Mouse (Mus musculus) hindbrain, embryonic 16.5 days (tissue): ENCODE results near the gene Phf11c. TPM values are rescaled to one million over a fixed set of nuclear protein-coding genes. Genes with fewer than 3 reads are reported as not detected.

Experiments used
- ATAC-seq: fragments of 200-750 bp; cut with Nextera tagmentation; 2 replicates; pipeline ENCODE4 v1.8.0; 2017; ENCODE audit warnings: moderate TSS enrichment, moderate library complexity
- H3K27ac ChIP-seq: fragments of 300-500 bp; sonication (generic); 2 replicates; pipeline ENCODE4 v1.5.1; 2014; ENCODE audit warnings: low read depth, mild to moderate bottlenecking, control low read depth, low read length, moderate library complexity
- H3K27me3 ChIP-seq: fragments of 300-500 bp; sonication (generic); replicated peaks from 2 replicates; pipeline ENCODE4 v1.6.1; 2014; ENCODE audit warnings: low read length; ENCODE audit not compliant: control insufficient read depth, insufficient read depth
- H3K36me3 ChIP-seq: fragments of 300-500 bp; sonication (generic); 2 replicates; pipeline ENCODE4 v1.6.1; 2014; ENCODE audit warnings: mild to moderate bottlenecking, low read length, moderate library complexity, mixed read lengths; ENCODE audit not compliant: control insufficient read depth, insufficient read depth
- H3K4me1 ChIP-seq: fragments of 300-500 bp; sonication (generic); 2 replicates; pipeline ENCODE4 v1.6.1; 2014; ENCODE audit warnings: low read depth, low read length; ENCODE audit not compliant: control insufficient read depth, insufficient read depth
- H3K4me2 ChIP-seq: fragments of 300-500 bp; sonication (generic); 2 replicates; pipeline ENCODE4 v1.6.1; 2014; ENCODE audit warnings: mild to moderate bottlenecking, low read length, control low read depth, moderate library complexity
- H3K4me3 ChIP-seq: fragments of 300-500 bp; sonication (generic); 2 replicates; pipeline ENCODE4 v1.5.1; 2014; ENCODE audit warnings: mild to moderate bottlenecking, low read length, control low read depth, moderate library complexity
- H3K9ac ChIP-seq: fragments of 300-500 bp; sonication (generic); 2 replicates; pipeline ENCODE4 v1.6.1; 2014; ENCODE audit warnings: low read depth, mild to moderate bottlenecking, control low read depth, low read length, moderate library complexity
- H3K9me3 ChIP-seq: fragments of 300-500 bp; sonication (generic); 2 replicates; pipeline ENCODE4 v1.6.1; 2014; ENCODE audit warnings: mild to moderate bottlenecking, low read length, moderate library complexity; ENCODE audit not compliant: control insufficient read depth
- WGBS: fragments of 180-500 bp; shearing (Covaris S2); extraction: QIAGEN DNeasy Blood & Tissue Kit; methylation state at CpG from one replicate; pipeline ENCODE4 v1.1.7; 2014; 5-methylcytosine and 5-hydroxymethylcytosine counted together
- polyA plus RNA-seq: library from polyadenylated mRNA; unstranded; fragments of >200 nt; fragmentation: Nextera tagmentation; extraction: Ambion mirVana; gene quantifications from 2 replicates; pipeline ENCODE4 v1.2.1, GENCODE M21; 2015

Gene Phf11c
- polyA plus RNA-seq, result 0.20 and 0.21 TPM in 2 replicates

- H3K4me2 ChIP-seq, result no peak within 1 kb of the TSS
Observed at GRCm38 (mm10) chr14:59395281-59395680, at the start of gene Phf11c. Gene Phf11c, minus strand, starts transcription at chr14:59395381.

GRCm38 (mm10) chr14:59441472-59441805, 46.3 kb upstream of the Phf11c start:
- Histone ChIP-seq H3K36me3 (no peaks in the 10 kb centered on the region), H3K4me3 (peak overlapping the region; percentile 97), H3K9ac (peak overlapping the region; percentile 87), H3K9me3 (no peaks in the 10 kb centered on the region), H3K4me2 (peak overlapping the region; percentile 79), H3K27ac (peak overlapping the region; percentile 84), H3K27me3 (no peaks in the 10 kb centered on the region), H3K4me1 (peaks cover 6% of the 10 kb centered on the region)
- ATAC-seq, result no peak
- WGBS, result 13% methylated on average over 6 of the region's 6 CpGs

More at GRCm38 (mm10) chr14:59395281-59395680, at the start of gene Phf11c:
- no peak for ATAC-seq
- no peaks in the 10 kb centered on the region for H3K9me3 ChIP-seq
- WGBS, result 97% methylated on average over 3 of the region's 3 CpGs
- no peaks in the 10 kb centered on the region for H3K27me3 ChIP-seq
- no peaks in the 10 kb centered on the region for H3K4me1 ChIP-seq
- no peaks in the 10 kb centered on the region for H3K36me3 ChIP-seq
- no peak within 1 kb of the TSS for H3K4me3 ChIP-seq
- no peak within 1 kb of the TSS for H3K9ac ChIP-seq
- H3K27ac ChIP-seq, result no peak within 1 kb of the TSS

GRCm38 (mm10) chr14:59440558-59441471, 45.6 kb upstream of the Phf11c start, which contains the start of the genes Setdb2 and Cab39l:
Gene Setdb2, minus strand, starts transcription at chr14:59440884.
Gene Cab39l, plus strand, starts transcription at chr14:59440972.
- Histone ChIP-seq H3K36me3 (no peaks in the 10 kb centered on the region), H3K4me1 (peaks cover 6% of the 10 kb centered on the region), H3K4me2 (peak within 1 kb of the TSS; percentile 87), H3K27ac (peak within 1 kb of the TSS; percentile 84), H3K27me3 (no peaks in the 10 kb centered on the region), H3K9ac (peak within 1 kb of the TSS; percentile 87), H3K9me3 (no peaks in the 10 kb centered on the region), H3K4me3 (peak within 1 kb of the TSS; percentile 97)
- under 1% methylated on average over 66 of the region's 66 CpGs for WGBS
- peak; percentile 100 for ATAC-seq

- peak overlapping the region; percentile 87 for H3K9ac ChIP-seq
- H3K4me3 ChIP-seq, result peak overlapping the region; percentile 97
- no peak overlapping the region for H3K27ac ChIP-seq
- peak overlapping the region; percentile 87 for H3K4me2 ChIP-seq
- ATAC-seq, result no peak
- no peaks in the 10 kb centered on the region for H3K9me3 ChIP-seq
- 22% methylated on average over 7 of the region's 7 CpGs for WGBS
- no peaks in the 10 kb centered on the region for H3K36me3 ChIP-seq
- H3K27me3 ChIP-seq, result no peaks in the 10 kb centered on the region
- peaks cover 6% of the 10 kb centered on the region for H3K4me1 ChIP-seq
Observed at GRCm38 (mm10) chr14:59440039-59440438, 44.9 kb upstream of the Phf11c start.

- ATAC-seq, result no peak
- Histone ChIP-seq H3K4me1 (peaks cover 6% of the 10 kb centered on the region), H3K9ac (no peak overlapping the region), H3K27me3 (no peaks in the 10 kb centered on the region), H3K36me3 (no peaks in the 10 kb centered on the region), H3K27ac (no peak overlapping the region), H3K4me2 (no peak overlapping the region), H3K9me3 (no peaks in the 10 kb centered on the region), H3K4me3 (no peak overlapping the region)
- 84% methylated on average over 2 of the region's 2 CpGs for WGBS
Observed at GRCm38 (mm10) chr14:59438505-59438904, 43.3 kb upstream of the Phf11c start.

- Histone ChIP-seq H3K9me3 (no peaks in the 10 kb centered on the region), H3K27ac (no peak overlapping the region)
- WGBS, result 86% methylated on average over 3 of the region's 3 CpGs
Observed at GRCm38 (mm10) chr14:59437398-59437797, 42.2 kb upstream of the Phf11c start.

GRCm38 (mm10) chr14:59435206-59435605, 40.0 kb upstream of the Phf11c start:
- Histone ChIP-seq H3K36me3 (no peaks in the 10 kb centered on the region), H3K4me2 (no peak overlapping the region), H3K4me1 (peaks cover 6% of the 10 kb centered on the region), H3K4me3 (no peak overlapping the region), H3K27ac (no peak overlapping the region), H3K9me3 (no peaks in the 10 kb centered on the region), H3K27me3 (no peaks in the 10 kb centered on the region), H3K9ac (no peak overlapping the region)
- ATAC-seq, result no peak

More at GRCm38 (mm10) chr14:59437398-59437797, 42.2 kb upstream of the Phf11c start:
- H3K27me3 ChIP-seq, result no peaks in the 10 kb centered on the region
- H3K36me3 ChIP-seq, result no peaks in the 10 kb centered on the region
- no peak for ATAC-seq
- no peak overlapping the region for H3K9ac ChIP-seq
- H3K4me1 ChIP-seq, result peaks cover 6% of the 10 kb centered on the region
- H3K4me2 ChIP-seq, result no peak overlapping the region
- H3K4me3 ChIP-seq, result no peak overlapping the region

GRCm38 (mm10) chr14:59433902-59434301, 38.7 kb upstream of the Phf11c start:
- no peak overlapping the region for H3K9ac ChIP-seq
- no peak overlapping the region for H3K4me3 ChIP-seq
- no peak overlapping the region for H3K27ac ChIP-seq
- 72% methylated on average over 2 of the region's 2 CpGs for WGBS
- H3K27me3 ChIP-seq, result no peaks in the 10 kb centered on the region
- no peak overlapping the region for H3K4me2 ChIP-seq
- no peak for ATAC-seq
- H3K9me3 ChIP-seq, result no peaks in the 10 kb centered on the region
- no peaks in the 10 kb centered on the region for H3K36me3 ChIP-seq
- no peaks in the 10 kb centered on the region for H3K4me1 ChIP-seq

- Histone ChIP-seq H3K9me3 (no peaks in the 10 kb centered on the region), H3K4me1 (no peaks in the 10 kb centered on the region)
- 81% methylated on average over 1 of the region's 1 CpGs for WGBS
Observed at GRCm38 (mm10) chr14:59430556-59430955, 35.4 kb upstream of the Phf11c start.

More at GRCm38 (mm10) chr14:59430556-59430955, 35.4 kb upstream of the Phf11c start:
- Histone ChIP-seq H3K27ac (no peak overlapping the region), H3K4me2 (no peak overlapping the region), H3K4me3 (no peak overlapping the region), H3K36me3 (no peaks in the 10 kb centered on the region), H3K9ac (no peak overlapping the region), H3K27me3 (no peaks in the 10 kb centered on the region)
- no peak for ATAC-seq
